Mouse (Mus musculus) C2C12 (cell line): ENCODE data around the gene Tfam.

Experiments
- CEBPB ChIP-seq: IDR thresholded peaks from one replicate; pipeline ENCODE4 v1.6.1; 2011; ENCODE audit warnings: low read depth, mild to moderate bottlenecking, control low read depth, moderate library complexity
- CTCF ChIP-seq: IDR thresholded peaks from one replicate; pipeline ENCODE4 v1.5.1; 2011; ENCODE audit not compliant: control insufficient read depth, insufficient read depth, insufficient read length
- FOSL1 ChIP-seq: IDR thresholded peaks from one replicate; pipeline ENCODE4 v1.8.0; 2011; ENCODE audit warnings: mild to moderate bottlenecking, low read length; ENCODE audit not compliant: poor library complexity, insufficient read depth, severe bottlenecking
- MAX ChIP-seq: IDR thresholded peaks from one replicate; pipeline ENCODE4 v1.6.1; 2011; ENCODE audit warnings: mild to moderate bottlenecking, control low read depth
- MYOD1 ChIP-seq: IDR thresholded peaks from one replicate; pipeline ENCODE4 v1.6.1; 2011; ENCODE audit warnings: low read depth; ENCODE audit not compliant: control insufficient read depth, insufficient read length
- MYOG ChIP-seq: IDR thresholded peaks from one replicate; pipeline ENCODE4 v1.6.1; 2011; ENCODE audit not compliant: control insufficient read depth, insufficient read length; ENCODE audit errors: extremely low read depth
- USF1 ChIP-seq: IDR thresholded peaks from one replicate; pipeline ENCODE4 v1.6.1; 2011; ENCODE audit warnings: low read depth, mild to moderate bottlenecking, control low read depth, moderate library complexity

GRCm38 (mm10) chr10:71284131-71284510, 46.0 kb upstream of the Tfam start:
- TF ChIP-seq CTCF = no peak
- no peak for TF ChIP-seq USF1
- no peak for TF ChIP-seq MAX
- TF ChIP-seq MYOD1 = no peak
- no peak for TF ChIP-seq CEBPB
- no peak for TF ChIP-seq MYOG
- no peak for TF ChIP-seq FOSL1
